Mouse (Mus musculus) kidney, embryonic 16.5 days (tissue): Measurements from ENCODE around the gene Snn. TPM values are rescaled to one million over a fixed set of nuclear protein-coding genes. Genes with fewer than 3 reads are reported as not detected.
"Not testable (repeated sequence)": the region's sequence is repeated elsewhere in the genome, so short reads cannot be mapped to it uniquely, and the experiment has no call there.

ENCODE experiments used
- ATAC-seq: fragments of 200-750 bp; cut with Nextera tagmentation; 2 replicates; pipeline ENCODE4 v1.8.0; 2017; ENCODE audit warnings: moderate TSS enrichment; ENCODE audit not compliant: low FRiP score, low TSS enrichment
- H3K27ac ChIP-seq: fragments of 300-500 bp; sonication (generic); 2 replicates; pipeline ENCODE4 v1.5.1; 2014; ENCODE audit warnings: low read length
- H3K27me3 ChIP-seq: fragments of 300-500 bp; sonication (generic); 2 replicates; pipeline ENCODE4 v1.6.1; 2014; ENCODE audit warnings: low read length, control low read depth, mixed read lengths; ENCODE audit not compliant: insufficient read depth
- H3K36me3 ChIP-seq: fragments of 300-500 bp; sonication (generic); 2 replicates; pipeline ENCODE4 v1.6.1; 2014; ENCODE audit warnings: low read length, control low read depth, mixed read lengths; ENCODE audit not compliant: insufficient read depth
- H3K4me1 ChIP-seq: fragments of 300-500 bp; sonication (generic); 2 replicates; pipeline ENCODE4 v1.6.1; 2014; ENCODE audit warnings: low read length, control low read depth, mixed read lengths; ENCODE audit not compliant: insufficient read depth
- H3K4me2 ChIP-seq: fragments of 300-500 bp; sonication (generic); replicated peaks from 2 replicates; pipeline ENCODE4 v1.6.1; 2014; ENCODE audit warnings: low read depth, low read length
- H3K4me3 ChIP-seq: fragments of 300-500 bp; sonication (generic); 2 replicates; pipeline ENCODE4 v1.5.1; 2014; ENCODE audit warnings: mild to moderate bottlenecking, low read length
- H3K9ac ChIP-seq: fragments of 300-500 bp; sonication (generic); replicated peaks from 2 replicates; pipeline ENCODE4 v1.6.1; 2014; ENCODE audit warnings: low read length
- H3K9me3 ChIP-seq: fragments of 300-500 bp; sonication (generic); 2 replicates; pipeline ENCODE4 v1.6.1; 2016; ENCODE audit warnings: low read length, control low read depth
- WGBS: fragments of 180-500 bp; shearing (Covaris S2); extraction: QIAGEN DNeasy Blood & Tissue Kit; methylation state at CpG from one replicate; pipeline ENCODE4 v1.1.7; 2014; 5-methylcytosine and 5-hydroxymethylcytosine counted together
- polyA plus RNA-seq: library from polyadenylated mRNA; unstranded; fragments of >200 nt; fragmentation: Nextera tagmentation; extraction: Ambion mirVana; gene quantifications from 2 replicates; pipeline ENCODE4 v1.2.1, GENCODE M21; 2015

Gene Snn
- polyA plus RNA-seq, result 40.6 and 42.1 TPM in 2 replicates

- Histone ChIP-seq H3K27me3 (no peaks in the 10 kb centered on the region), H3K27ac (no peak within 1 kb of the TSS), H3K4me2 (no peak within 1 kb of the TSS), H3K9ac (no peak within 1 kb of the TSS), H3K4me3 (no peak within 1 kb of the TSS), H3K36me3 (no peaks in the 10 kb centered on the region), H3K9me3 (no peaks in the 10 kb centered on the region), H3K4me1 (peaks cover 26% of the 10 kb centered on the region)
- 84% methylated on average over 4 of the region's 4 CpGs for WGBS
- ATAC-seq, result no peak
Measured at GRCm38 (mm10) chr16:11060645-11061044, at the start of gene Snn. Gene Snn, plus strand, starts transcription at chr16:11060945.

- H3K27me3 ChIP-seq, result no peaks in the 10 kb centered on the region
- no peak overlapping the region for H3K4me3 ChIP-seq
- no peak overlapping the region for H3K9ac ChIP-seq
- H3K4me2 ChIP-seq, result no peak overlapping the region
- 64% methylated on average over 2 of the region's 2 CpGs for WGBS
- H3K9me3 ChIP-seq, result no peaks in the 10 kb centered on the region
- no peaks in the 10 kb centered on the region for H3K36me3 ChIP-seq
- no peak for ATAC-seq
- H3K27ac ChIP-seq, result 0 out of 2 replicates have a peak overlapping the region, but pooled peaks have one; percentile 9
- peaks cover 33% of the 10 kb centered on the region for H3K4me1 ChIP-seq
Measured at GRCm38 (mm10) chr16:11011206-11011605, 49.5 kb upstream of the Snn start.

GRCm38 (mm10) chr16:11011939-11012338, 48.8 kb upstream of the Snn start:
- ATAC-seq, result no peak
- no peaks in the 10 kb centered on the region for H3K9me3 ChIP-seq
- H3K27me3 ChIP-seq, result no peaks in the 10 kb centered on the region
- no peak overlapping the region for H3K4me3 ChIP-seq
- H3K4me1 ChIP-seq, result peaks cover 32% of the 10 kb centered on the region
- no peak overlapping the region for H3K4me2 ChIP-seq
- H3K9ac ChIP-seq, result no peak overlapping the region
- no peak overlapping the region for H3K27ac ChIP-seq
- H3K36me3 ChIP-seq, result no peaks in the 10 kb centered on the region
- WGBS, result 90% methylated on average over 4 of the region's 4 CpGs

- H3K4me3 ChIP-seq, result no peak overlapping the region
- ATAC-seq, result no peak
- no peak overlapping the region for H3K9ac ChIP-seq
- no peak overlapping the region for H3K4me2 ChIP-seq
- 61% methylated on average over 11 of the region's 11 CpGs for WGBS
- no peaks in the 10 kb centered on the region for H3K9me3 ChIP-seq
- H3K36me3 ChIP-seq, result no peaks in the 10 kb centered on the region
- peaks cover 28% of the 10 kb centered on the region for H3K4me1 ChIP-seq
- H3K27ac ChIP-seq, result no peak overlapping the region
- H3K27me3 ChIP-seq, result no peaks in the 10 kb centered on the region
Measured at GRCm38 (mm10) chr16:11012571-11013463, 47.9 kb upstream of the Snn start.

GRCm38 (mm10) chr16:11013464-11014147, 47.1 kb upstream of the Snn start:
- H3K4me3 ChIP-seq, H3K9ac ChIP-seq, H3K4me2 ChIP-seq, H3K9me3 ChIP-seq, H3K27ac ChIP-seq, H3K27me3 ChIP-seq, H3K36me3 ChIP-seq, ATAC-seq: not testable (repeated sequence)
- WGBS, result 91% methylated on average over 11 of the region's 19 CpGs
- H3K4me1 ChIP-seq, result peaks cover 28% of the 10 kb centered on the region

- no peak for ATAC-seq
- Histone ChIP-seq H3K9me3 (no peaks in the 10 kb centered on the region), H3K4me2 (no peak overlapping the region), H3K36me3 (no peaks in the 10 kb centered on the region), H3K27me3 (no peaks in the 10 kb centered on the region), H3K27ac (no peak overlapping the region), H3K4me3 (no peak overlapping the region), H3K9ac (no peak overlapping the region), H3K4me1 (peaks cover 21% of the 10 kb centered on the region)
- WGBS, result 76% methylated on average over 3 of the region's 3 CpGs
Measured at GRCm38 (mm10) chr16:11014407-11014806, 46.3 kb upstream of the Snn start.

GRCm38 (mm10) chr16:11016353-11016752, 44.4 kb upstream of the Snn start:
- Histone ChIP-seq H3K4me1 (peaks cover 18% of the 10 kb centered on the region), H3K9me3 (no peaks in the 10 kb centered on the region), H3K4me3 (no peak overlapping the region), H3K9ac (no peak overlapping the region), H3K4me2 (no peak overlapping the region), H3K27me3 (no peaks in the 10 kb centered on the region), H3K27ac (no peak overlapping the region), H3K36me3 (no peaks in the 10 kb centered on the region)
- WGBS, result 74% methylated on average over 4 of the region's 4 CpGs
- no peak for ATAC-seq

- 0 out of 2 replicates have a peak overlapping the region, but pooled peaks have one; percentile 7 for H3K27ac ChIP-seq
- H3K9me3 ChIP-seq, result no peaks in the 10 kb centered on the region
- no peaks in the 10 kb centered on the region for H3K36me3 ChIP-seq
- WGBS, result 42% methylated on average over 11 of the region's 11 CpGs
- no peak overlapping the region for H3K4me2 ChIP-seq
- no peak overlapping the region for H3K4me3 ChIP-seq
- peaks cover 11% of the 10 kb centered on the region for H3K4me1 ChIP-seq
- peak overlapping the region; percentile 16; the same call in 1 of the 2 replicates for H3K9ac ChIP-seq
- no peaks in the 10 kb centered on the region for H3K27me3 ChIP-seq
- peak; percentile 30 for ATAC-seq
Measured at GRCm38 (mm10) chr16:11017807-11018595, 42.7 kb upstream of the Snn start.

GRCm38 (mm10) chr16:11021403-11022112, 39.2 kb upstream of the Snn start:
- ATAC-seq, result no peak

More at GRCm38 (mm10) chr16:11021403-11022112, 39.2 kb upstream of the Snn start:
- no peak overlapping the region for H3K9ac ChIP-seq
- H3K36me3 ChIP-seq, result no peaks in the 10 kb centered on the region
- H3K4me1 ChIP-seq, result peaks cover 11% of the 10 kb centered on the region
- no peak overlapping the region for H3K27ac ChIP-seq
- no peaks in the 10 kb centered on the region for H3K27me3 ChIP-seq
- H3K9me3 ChIP-seq, result no peaks in the 10 kb centered on the region
- H3K4me3 ChIP-seq, result no peak overlapping the region
- WGBS, result 65% methylated on average over 3 of the region's 3 CpGs
- H3K4me2 ChIP-seq, result no peak overlapping the region
